Mouse (Mus musculus) hindbrain, embryonic 14.5 days (tissue): ENCODE measurements around the gene Olfr1373. TPM values are rescaled to one million over a fixed set of nuclear protein-coding genes. Genes with fewer than 3 reads are reported as not detected.
A peak's percentile ranks its signal among the peaks of the same experiment; 100 is the strongest.
"Not testable (repeated sequence)": the region's sequence is repeated elsewhere in the genome, so short reads cannot be mapped to it uniquely, and the experiment has no call there.

Experiments used
- ATAC-seq: fragments of 200-750 bp; cut with Nextera tagmentation; 2 replicates; pipeline ENCODE4 v1.8.0; 2017; ENCODE audit warnings: moderate number of reproducible peaks, mild to moderate bottlenecking, moderate TSS enrichment, moderate library complexity; ENCODE audit not compliant: low FRiP score
- DNase-seq: peaks from one replicate; pipeline ENCODE4 v3.0.0-alpha.2; 2015; ENCODE audit warnings: low spot score
- H3K27ac ChIP-seq: fragments of 300-500 bp; sonication (generic); 2 replicates; pipeline ENCODE4 v1.5.1; 2014; ENCODE audit warnings: mild to moderate bottlenecking, moderate library complexity
- H3K27me3 ChIP-seq: fragments of 300-500 bp; sonication (generic); 2 replicates; pipeline ENCODE4 v1.6.1; 2014; ENCODE audit warnings: mild to moderate bottlenecking, low read length, mixed read lengths; ENCODE audit not compliant: control insufficient read depth, insufficient read depth
- H3K36me3 ChIP-seq: fragments of 300-500 bp; sonication (generic); replicated peaks from 2 replicates; pipeline ENCODE4 v1.6.1; 2014; ENCODE audit not compliant: control insufficient read depth, insufficient read depth
- H3K4me1 ChIP-seq: fragments of 300-500 bp; sonication (generic); replicated peaks from 2 replicates; pipeline ENCODE4 v1.6.1; 2014; ENCODE audit warnings: antibody characterized with exemption, low read length, mixed read lengths; ENCODE audit not compliant: control insufficient read depth, insufficient read depth
- H3K4me2 ChIP-seq: fragments of 300-500 bp; sonication (generic); replicated peaks from 2 replicates; pipeline ENCODE4 v1.6.1; 2014; ENCODE audit warnings: mild to moderate bottlenecking, moderate library complexity
- H3K4me3 ChIP-seq: fragments of 300-500 bp; sonication (generic); replicated peaks from 2 replicates; pipeline ENCODE4 v1.5.1; 2014; ENCODE audit warnings: mild to moderate bottlenecking, low read length
- H3K9ac ChIP-seq: fragments of 300-500 bp; sonication (generic); 2 replicates; pipeline ENCODE4 v1.6.1; 2014
- H3K9me3 ChIP-seq: fragments of 300-500 bp; sonication (generic); 2 replicates; pipeline ENCODE4 v1.6.1; 2016; ENCODE audit warnings: low read length; ENCODE audit not compliant: control insufficient read depth
- WGBS: fragments of 180-500 bp; shearing (Covaris S2); extraction: QIAGEN DNeasy Blood & Tissue Kit; methylation state at CpG from one replicate; pipeline ENCODE4 v1.1.7; 2014; 5-methylcytosine and 5-hydroxymethylcytosine counted together
- polyA plus RNA-seq: library from polyadenylated mRNA; unstranded; fragments of >200 nt; fragmentation: Nextera tagmentation; extraction: Ambion mirVana; gene quantifications from 2 replicates; pipeline ENCODE4 v1.2.1, GENCODE M21; 2014

The Olfr1373 gene
- polyA plus RNA-seq, 1 experiment from 2014 or later, result not detected

GRCm38 (mm10) chr11:52116117-52116516 is 29.2 kb downstream of the Olfr1373 start:
- H3K4me3 ChIP-seq, DNase-seq, H3K9ac ChIP-seq, ATAC-seq, H3K9me3 ChIP-seq, H3K4me1 ChIP-seq, H3K27me3 ChIP-seq, H3K27ac ChIP-seq, H3K4me2 ChIP-seq: not testable (repeated sequence)
- 95% methylated on average over 6 of the region's 6 CpGs for WGBS
- H3K36me3 ChIP-seq, result peaks cover 79% of the 10 kb centered on the region

- Histone ChIP-seq H3K4me2 (no peak overlapping the region), H3K36me3 (peaks cover 73% of the 10 kb centered on the region), H3K27me3 (no peaks in the 10 kb centered on the region), H3K4me3 (no peak overlapping the region), H3K9ac (no peak overlapping the region), H3K27ac (no peak overlapping the region), H3K4me1 (no peaks in the 10 kb centered on the region), H3K9me3 (no peaks in the 10 kb centered on the region)
- WGBS, result 96% methylated on average over 3 of the region's 3 CpGs
- DNase-seq (no peak), ATAC-seq (no peak)
These were observed 29.8 kb downstream of the Olfr1373 start for GRCm38 (mm10) chr11:52115479-52115878.

- DNase-seq (no peak), ATAC-seq (no peak)
- 96% methylated on average over 1 of the region's 1 CpGs for WGBS
- Histone ChIP-seq H3K27me3 (no peaks in the 10 kb centered on the region), H3K4me1 (0 out of 2 replicates have a peak, but pooled peaks cover 4% of the 10 kb centered on the region), H3K9ac (no peak overlapping the region), H3K9me3 (no peaks in the 10 kb centered on the region), H3K36me3 (peaks cover 13% of the 10 kb centered on the region), H3K4me3 (no peak overlapping the region), H3K4me2 (no peak overlapping the region), H3K27ac (no peak overlapping the region)
These were observed 35.9 kb downstream of the Olfr1373 start for GRCm38 (mm10) chr11:52109421-52109820.

GRCm38 (mm10) chr11:52108796-52109195 is 36.5 kb downstream of the Olfr1373 start:
- no peak overlapping the region for H3K4me2 ChIP-seq
- no peaks in the 10 kb centered on the region for H3K9me3 ChIP-seq
- no peak overlapping the region for H3K4me3 ChIP-seq
- DNase-seq (no peak), ATAC-seq (no peak)
- 0 out of 2 replicates have a peak, but pooled peaks cover 4% of the 10 kb centered on the region for H3K4me1 ChIP-seq
- H3K27ac ChIP-seq, result no peak overlapping the region
- no peaks in the 10 kb centered on the region for H3K27me3 ChIP-seq
- no peak overlapping the region for H3K9ac ChIP-seq
- 97% methylated on average over 5 of the region's 5 CpGs for WGBS
- peaks cover 7% of the 10 kb centered on the region; the same call in 1 of the 2 replicates for H3K36me3 ChIP-seq

- no peaks in the 10 kb centered on the region for H3K27me3 ChIP-seq
- no peak overlapping the region for H3K9ac ChIP-seq
- no peaks in the 10 kb centered on the region for H3K36me3 ChIP-seq
- no peak overlapping the region for H3K4me3 ChIP-seq
- H3K4me2 ChIP-seq, result no peak overlapping the region
- ATAC-seq, result no peak
- no peaks in the 10 kb centered on the region for H3K9me3 ChIP-seq
- H3K4me1 ChIP-seq, result peaks cover 15% of the 10 kb centered on the region
- no peak for DNase-seq
- no peak overlapping the region for H3K27ac ChIP-seq
- WGBS, result 91% methylated on average over 1 of the region's 1 CpGs
These were observed 38.9 kb downstream of the Olfr1373 start for GRCm38 (mm10) chr11:52106438-52106837.

- no peak for ATAC-seq
- H3K9ac ChIP-seq, result no peak overlapping the region
- 82% methylated on average over 2 of the region's 2 CpGs for WGBS
- no peak for DNase-seq
- no peaks in the 10 kb centered on the region for H3K36me3 ChIP-seq
- H3K4me3 ChIP-seq, result no peak overlapping the region
- H3K4me2 ChIP-seq, result no peak overlapping the region
- H3K4me1 ChIP-seq, result peaks cover 19% of the 10 kb centered on the region
- no peaks in the 10 kb centered on the region for H3K27me3 ChIP-seq
- no peak overlapping the region for H3K27ac ChIP-seq
- no peaks in the 10 kb centered on the region for H3K9me3 ChIP-seq
These were observed 39.3 kb downstream of the Olfr1373 start for GRCm38 (mm10) chr11:52106037-52106436.

- no peak for DNase-seq
- no peaks in the 10 kb centered on the region for H3K36me3 ChIP-seq
These were observed 39.8 kb downstream of the Olfr1373 start for GRCm38 (mm10) chr11:52105503-52105902.

GRCm38 (mm10) chr11:52102977-52103376 is 42.4 kb downstream of the Olfr1373 start:
- Histone ChIP-seq H3K27me3 (no peaks in the 10 kb centered on the region), H3K9me3 (no peaks in the 10 kb centered on the region), H3K36me3 (no peaks in the 10 kb centered on the region), H3K9ac (no peak overlapping the region), H3K27ac (no peak overlapping the region), H3K4me1 (peaks cover 35% of the 10 kb centered on the region), H3K4me3 (no peak overlapping the region), H3K4me2 (no peak overlapping the region)
- DNase-seq, result no peak
- 93% methylated on average over 4 of the region's 4 CpGs for WGBS
- no peak for ATAC-seq

More at GRCm38 (mm10) chr11:52105503-52105902, 39.8 kb downstream of the Olfr1373 start:
- H3K9ac ChIP-seq, result no peak overlapping the region
- H3K27me3 ChIP-seq, result no peaks in the 10 kb centered on the region
- no peak overlapping the region for H3K4me2 ChIP-seq
- H3K9me3 ChIP-seq, result no peaks in the 10 kb centered on the region
- ATAC-seq, result no peak
- H3K4me1 ChIP-seq, result peaks cover 24% of the 10 kb centered on the region
- no peak overlapping the region for H3K4me3 ChIP-seq
- no peak overlapping the region for H3K27ac ChIP-seq

GRCm38 (mm10) chr11:52099771-52100219 is 45.5 kb downstream of the Olfr1373 start:
- WGBS, result 7% methylated on average over 7 of the region's 7 CpGs
- peak overlapping the region; percentile 99 for H3K9ac ChIP-seq
- H3K9me3 ChIP-seq, result no peaks in the 10 kb centered on the region
- H3K4me3 ChIP-seq, result peak overlapping the region; percentile 99
- peak overlapping the region; percentile 97 for H3K4me2 ChIP-seq
- no peak for ATAC-seq
- no peaks in the 10 kb centered on the region for H3K36me3 ChIP-seq
- DNase-seq, result no peak
- peak overlapping the region; percentile 100 for H3K27ac ChIP-seq
- peaks cover 37% of the 10 kb centered on the region for H3K4me1 ChIP-seq
- H3K27me3 ChIP-seq, result no peaks in the 10 kb centered on the region
